10 mouse cellular contexts compared by ENCODE assay signal in the genomic region with DNA sequence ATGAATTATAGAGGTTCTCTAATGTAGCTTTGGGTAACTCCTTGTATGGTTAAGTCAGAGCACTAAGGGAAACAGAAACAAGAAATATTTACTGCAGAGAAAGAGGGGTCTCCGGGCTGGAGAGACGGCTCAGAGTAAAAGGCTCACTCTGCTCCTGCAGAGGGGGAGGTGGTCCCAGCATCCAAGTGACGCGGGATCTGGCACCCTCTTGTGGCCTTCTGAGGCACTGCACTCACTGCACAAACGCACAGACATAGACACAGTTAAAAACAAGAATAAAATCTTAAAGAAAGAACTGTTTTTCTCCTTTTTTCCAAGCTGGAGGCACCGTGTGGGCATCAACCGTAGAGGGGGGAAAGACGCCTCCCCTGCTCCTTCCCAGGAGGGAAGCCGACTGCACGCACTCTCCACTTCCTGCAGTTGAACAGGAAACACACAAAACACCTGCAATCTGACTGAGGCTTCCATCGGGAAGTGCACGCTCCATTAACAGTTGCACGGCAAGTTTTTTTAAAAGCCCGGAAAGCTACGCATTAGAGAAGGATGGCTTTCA.
A peak's percentile ranks its signal among the peaks of the same experiment; 100 is the strongest.
DNase-seq lines count a peak whose midpoint lies in the region; ATAC-seq and TF ChIP-seq lines count a peak whose summit lies in the region.
"Had no signal": no experiment of that assay in that cellular context is flagged by ENCODE, and none has a peak within 500 bp of the region (broad histone marks: within the 10 kb centered on the region; RNA-seq: fewer than 3 reads in every experiment).

No protein-coding gene starts in this region.

- H3K36me3 ChIP-seq in intestine, embryonic 14.5 days (ENCODE audit: control insufficient read depth, insufficient read depth, low read length) = no peaks in the 10 kb centered on the region
- no peaks in the 10 kb centered on the region for H3K36me3 ChIP-seq in intestine, embryonic 16.5 days (ENCODE audit: control insufficient read depth, insufficient read depth, low read length)
- H3K36me3 ChIP-seq in midbrain, embryonic 13.5 days = no peaks in the 10 kb centered on the region
- no peaks in the 10 kb centered on the region for H3K36me3 ChIP-seq in midbrain, embryonic 10.5 days
- H3K36me3 ChIP-seq: lung, embryonic 15.5 days had no signal

- H3K4me2 ChIP-seq in intestine, embryonic 14.5 days (ENCODE audit: low read length) = no peak overlapping the region
- H3K4me2 ChIP-seq in intestine, embryonic 16.5 days (ENCODE audit: low read depth, low read length) = no peak overlapping the region
- no peak overlapping the region for H3K4me2 ChIP-seq in midbrain, embryonic 13.5 days (replicated peaks)
- H3K4me2 ChIP-seq: lung, embryonic 15.5 days had no signal

- H3K9me3 ChIP-seq in intestine, embryonic 14.5 days (ENCODE audit: control insufficient read depth, low read length) = no peaks in the 10 kb centered on the region
- peaks cover 3% of the 10 kb centered on the region; the same call in 1 of the 2 replicates for H3K9me3 ChIP-seq in intestine, embryonic 16.5 days (ENCODE audit: control insufficient read depth, low read length)
- no peaks in the 10 kb centered on the region for H3K9me3 ChIP-seq in midbrain, embryonic 13.5 days
- no peaks in the 10 kb centered on the region for H3K9me3 ChIP-seq in midbrain, embryonic 10.5 days (replicated peaks)
- H3K9me3 ChIP-seq: lung, embryonic 15.5 days had no signal

- peak; percentile 33; the same call in 1 of the 2 replicates for TF ChIP-seq CTCF in bone marrow, adult 2 months (IDR thresholded peaks at IDR 0.05; ENCODE audit: control insufficient read depth, insufficient read depth, low read length)

- no peaks in the 10 kb centered on the region for H3K4me1 ChIP-seq in intestine, embryonic 14.5 days (replicated peaks; ENCODE audit: control insufficient read depth, insufficient read depth, low read length)
- no peaks in the 10 kb centered on the region for H3K4me1 ChIP-seq in intestine, embryonic 16.5 days (ENCODE audit: control insufficient read depth, insufficient read depth, low read length)
- H3K4me1 ChIP-seq in midbrain, embryonic 13.5 days (replicated peaks) = 0 out of 2 replicates have a peak, but pooled peaks cover 5% of the 10 kb centered on the region
- H3K4me1 ChIP-seq in midbrain, embryonic 10.5 days = no peaks in the 10 kb centered on the region
- H3K4me1 ChIP-seq in bone marrow, adult 2 months (ENCODE audit: control insufficient read depth, insufficient read depth, low read length) = no peaks in the 10 kb centered on the region
- H3K4me1 ChIP-seq: lung, embryonic 15.5 days had no signal

- H3K4me3 ChIP-seq in intestine, embryonic 14.5 days (ENCODE audit: low read depth, low read length) = no peak overlapping the region
- no peak overlapping the region for H3K4me3 ChIP-seq in intestine, embryonic 16.5 days (ENCODE audit: low read length)
- H3K4me3 ChIP-seq in midbrain, embryonic 13.5 days (replicated peaks) = no peak overlapping the region
- no peak overlapping the region for H3K4me3 ChIP-seq in midbrain, embryonic 10.5 days
- no peak overlapping the region for H3K4me3 ChIP-seq in bone marrow, adult 2 months (replicated peaks; ENCODE audit: control insufficient read depth, low read depth, low read length)
- H3K4me3 ChIP-seq: lung, embryonic 15.5 days had no signal

- no peak for TF ChIP-seq POLR2A in bone marrow, adult 2 months (IDR thresholded peaks at IDR 0.05; ENCODE audit: borderline replicate concordance, control insufficient read depth, low read depth, low read length)

- no peak overlapping the region for H3K27ac ChIP-seq in intestine, embryonic 14.5 days (ENCODE audit: low read depth)
- no peak overlapping the region for H3K27ac ChIP-seq in intestine, embryonic 16.5 days (ENCODE audit: low read length)
- 0 out of 2 replicates have a peak overlapping the region, but pooled peaks have one; percentile 25 for H3K27ac ChIP-seq in midbrain, embryonic 13.5 days
- H3K27ac ChIP-seq in midbrain, embryonic 10.5 days (replicated peaks) = no peak overlapping the region
- H3K27ac ChIP-seq in bone marrow, adult 2 months (ENCODE audit: control insufficient read depth, insufficient read depth, low read depth, low read length, poor library complexity) = no peak overlapping the region
- H3K27ac ChIP-seq: lung, embryonic 15.5 days had no signal

- ATAC-seq in intestine, embryonic 14.5 days (replicated peaks; ENCODE audit: low FRiP score, low TSS enrichment, low read depth) = no peak
- ATAC-seq in intestine, embryonic 16.5 days = no peak
- ATAC-seq in midbrain, embryonic 13.5 days = no peak
- ATAC-seq in megakaryocyte progenitor cell, adult 5-6 weeks (replicated peaks; ENCODE audit: poor library complexity) = 0 out of 2 replicates have a peak, but pooled peaks have one; percentile 34

- H3K27me3 ChIP-seq in intestine, embryonic 14.5 days (replicated peaks; ENCODE audit: control insufficient read depth, insufficient read depth, low read length) = no peaks in the 10 kb centered on the region
- no peaks in the 10 kb centered on the region for H3K27me3 ChIP-seq in intestine, embryonic 16.5 days (replicated peaks; ENCODE audit: control insufficient read depth, insufficient read depth, low read length)
- no peaks in the 10 kb centered on the region for H3K27me3 ChIP-seq in midbrain, embryonic 13.5 days
- no peaks in the 10 kb centered on the region for H3K27me3 ChIP-seq in midbrain, embryonic 10.5 days (ENCODE audit: low read depth, poor library complexity, severe bottlenecking)
- H3K27me3 ChIP-seq: lung, embryonic 15.5 days had no signal

- no peak overlapping the region for H3K9ac ChIP-seq in intestine, embryonic 14.5 days (ENCODE audit: low read length)
- H3K9ac ChIP-seq in intestine, embryonic 16.5 days (ENCODE audit: low read depth, low read length) = no peak overlapping the region
- no peak overlapping the region for H3K9ac ChIP-seq in midbrain, embryonic 13.5 days (replicated peaks)
- H3K9ac ChIP-seq: lung, embryonic 15.5 days had no signal

- peak; percentile 48 for DNase-seq in intestine, embryonic 14.5 days (ENCODE audit: low spot score)
- DNase-seq in midbrain, embryonic 10.5 days (ENCODE audit: low spot score) = no peak
- no peak for DNase-seq in yolk sac, embryonic 10.5 days (ENCODE audit: low spot score)
- no peak for DNase-seq in right cerebral cortex, adult 2 months (ENCODE audit: low spot score in 2 of 2)
- DNase-seq: kidney, adult 18-20 months had no signal

- WGBS in intestine, embryonic 14.5 days = 82% methylated on average over 15 of the region's 15 CpGs
- WGBS in intestine, embryonic 16.5 days = 85% methylated on average over 15 of the region's 15 CpGs
- 86% methylated on average over 15 of the region's 15 CpGs for WGBS in midbrain, embryonic 13.5 days
- 88% methylated on average over 15 of the region's 15 CpGs for WGBS in midbrain, embryonic 10.5 days
- WGBS in bone marrow, adult 2 months = 74% methylated on average over 15 of the region's 15 CpGs
